In the genomic region with DNA sequence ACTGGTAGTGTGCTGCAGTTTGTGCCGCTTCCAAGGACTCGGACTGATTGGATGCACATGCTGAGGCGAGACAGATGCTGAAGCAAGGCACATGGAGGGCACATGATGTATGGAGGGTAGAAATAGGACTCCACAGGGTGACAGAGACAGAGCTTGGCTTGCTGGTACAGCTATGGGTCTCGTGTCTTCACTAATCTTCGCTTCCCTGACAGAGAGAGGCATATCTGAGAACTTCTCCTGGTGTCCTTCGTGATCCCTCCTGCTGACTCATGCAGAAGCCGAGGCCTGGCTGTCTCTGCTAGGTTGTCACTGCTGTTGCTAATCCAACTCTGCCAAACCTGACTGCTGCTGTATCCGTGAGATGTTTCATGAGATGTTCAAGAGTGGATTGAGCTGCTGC, we compare ENCODE assay signal across 25 mouse cellular contexts. TPM values are rescaled to one million over a fixed set of nuclear protein-coding genes. Genes with fewer than 3 reads are reported as not detected.
DNase-seq lines count a peak whose midpoint lies in the region; ATAC-seq lines count a peak whose summit lies in the region.
"Had no signal": no experiment of that assay in that cellular context is flagged by ENCODE, and none has a peak within 500 bp of the region (broad histone marks: within the 10 kb centered on the region; RNA-seq: fewer than 3 reads in every experiment).

No protein-coding gene starts in this region.

- ATAC-seq in megakaryocyte, adult 5-6 weeks (ENCODE audit: poor library complexity, severe bottlenecking), result no peak
- ATAC-seq: activated CD4-positive, CD25-positive, alpha-beta regulatory T cell, adult 4 months; forebrain, embryonic 14.5 days; forebrain, postnatal 0 days; hindbrain, embryonic 16.5 days; intestine, embryonic 15.5 days had no signal

- H3K9me3 ChIP-seq in megakaryocyte, embryonic 14.5 days, result peaks cover 12% of the 10 kb centered on the region
- H3K9me3 ChIP-seq: embryonic facial prominence, embryonic 15.5 days; heart, embryonic 13.5 days; hindbrain, embryonic 12.5 days; intestine, embryonic 15.5 days had no signal

- peak overlapping the region; percentile 31 for H3K4me3 ChIP-seq in megakaryocyte, embryonic 14.5 days (replicated peaks)
- H3K4me3 ChIP-seq: embryonic facial prominence, embryonic 15.5 days; gastrocnemius, adult 2 months; heart, embryonic 13.5 days; hindbrain, embryonic 12.5 days; intestine, embryonic 15.5 days had no signal

- peak; percentile 49 for DNase-seq in adrenal gland, adult 2 months
- DNase-seq in adrenal gland, adult 8-10 months, result no peak
- DNase-seq in adrenal gland, postnatal 36 days, result peak; percentile 17 to 37
- no peak for DNase-seq in adrenal gland, postnatal 4 days (ENCODE audit: low spot score in 2 of 2)
- no peak for DNase-seq in left cerebral cortex, postnatal 10 days (ENCODE audit: extremely low spot score in 1 of 2, low spot score in 2 of 2)
- DNase-seq: cerebellum, adult 11 months; cerebellum, adult 2 months; cerebellum, adult 9-11 months; cerebellum, postnatal 25 days; forebrain, postnatal 0 days; gastrocnemius, adult 2 months; gastrocnemius, postnatal 14 days; heart, adult 18-20 months; heart, postnatal 14 days; heart, postnatal 4 days; kidney, adult 11 months had no signal

- peaks cover 20% of the 10 kb centered on the region for H3K4me1 ChIP-seq in megakaryocyte, embryonic 14.5 days
- H3K4me1 ChIP-seq: intestine, embryonic 15.5 days had no signal

- no peaks in the 10 kb centered on the region for H3K36me3 ChIP-seq in megakaryocyte, embryonic 14.5 days (replicated peaks; ENCODE audit: low read length)
- H3K36me3 ChIP-seq: embryonic facial prominence, embryonic 15.5 days; heart, embryonic 13.5 days; hindbrain, embryonic 12.5 days; intestine, embryonic 15.5 days had no signal

- intact Hi-C loops in left cerebral cortex, postnatal 10 days (cut with DNase I), result no loop called here

- peaks cover 48% of the 10 kb centered on the region for H3K27me3 ChIP-seq in megakaryocyte, embryonic 14.5 days (replicated peaks)
- H3K27me3 ChIP-seq: embryonic facial prominence, embryonic 15.5 days; heart, embryonic 13.5 days; hindbrain, embryonic 12.5 days; intestine, embryonic 15.5 days had no signal

RNA-seq across cellular contexts. Expression of a gene that starts 15.7 kb away (rescaled TPM):
- total RNA-seq in adrenal gland, adult 2 months (2021), result 1 to 10 TPM; 6.2 to 6.4 TPM
- 0.68 and 0.97 TPM in 2 replicates for polyA plus RNA-seq in adrenal gland, adult 2 months (2012; rRNA removed)
- total RNA-seq in adrenal gland, adult 8-10 months (2022), result 10 to 100 TPM in 1 of 4 experiments, 1 to 10 TPM in 3; 4.7 to 17.0 (median 7.3) TPM
- 1 to 10 TPM; 4.7 to 9.5 TPM for total RNA-seq in adrenal gland, postnatal 36 days (2021)
- 10 to 100 TPM in 1 of 2 experiments, 1 to 10 TPM in 1; 7.1 to 13.2 TPM for total RNA-seq in adrenal gland, postnatal 4 days (2021)
- polyA plus RNA-seq in megakaryocyte, embryonic 14.5 days (2012; ENCODE audit: insufficient read depth, low replicate concordance), result 4.2 and 18.6 TPM in 2 replicates
- total RNA-seq in megakaryocyte, adult 5-6 weeks (2015), result 3.5 and 7.0 TPM in 2 replicates
- total RNA-seq in megakaryocyte, adult 5-6 weeks (2017), result 4.9 and 14.4 TPM in 2 replicates
- total RNA-seq in left cerebral cortex, postnatal 10 days (2021), result 10 to 100 TPM; 28.2 to 29.4 TPM

RNA-seq across cellular contexts. Expression of a gene that starts 29.4 kb away (rescaled TPM):
- 10 to 100 TPM; 78.6 to 92.2 TPM for total RNA-seq in adrenal gland, adult 2 months (2021)
- 32.1 and 48.1 TPM in 2 replicates for polyA plus RNA-seq in adrenal gland, adult 2 months (2012; rRNA removed)
- total RNA-seq in adrenal gland, adult 8-10 months (2022), result 10 to 100 TPM; 69.8 to 78.8 (median 70.4) TPM
- total RNA-seq in adrenal gland, postnatal 36 days (2021), result 100 to 1,000 TPM in 1 of 2 experiments, 10 to 100 TPM in 1; 79.6 to 101 TPM
- 100 to 1,000 TPM; 101 to 109 TPM for total RNA-seq in adrenal gland, postnatal 4 days (2021)
- 57.4 and 75.3 TPM in 2 replicates for polyA plus RNA-seq in megakaryocyte, embryonic 14.5 days (2012; ENCODE audit: insufficient read depth, low replicate concordance)
- 38.2 and 39.9 TPM in 2 replicates for total RNA-seq in megakaryocyte, adult 5-6 weeks (2015)
- total RNA-seq in megakaryocyte, adult 5-6 weeks (2017), result 80.8 and 84.3 TPM in 2 replicates
- 100 to 1,000 TPM; 177 to 185 TPM for total RNA-seq in left cerebral cortex, postnatal 10 days (2021)

RNA-seq across cellular contexts. Expression of a gene that starts 36.0 kb away (rescaled TPM):
- 10 to 100 TPM in 1 of 2 experiments, 1 to 10 TPM in 1; 9.2 to 13.1 TPM for total RNA-seq in adrenal gland, adult 2 months (2021)
- polyA plus RNA-seq in adrenal gland, adult 2 months (2012; rRNA removed), result 24.8 and 28.8 TPM in 2 replicates
- total RNA-seq in adrenal gland, adult 8-10 months (2022), result 10 to 100 TPM in 2 of 4 experiments, 1 to 10 TPM in 2; 9.1 to 14.0 (median 11.6) TPM
- 10 to 100 TPM in 1 of 2 experiments, 1 to 10 TPM in 1; 8.7 to 11.6 TPM for total RNA-seq in adrenal gland, postnatal 36 days (2021)
- 1 to 10 TPM; 9.1 to 9.8 TPM for total RNA-seq in adrenal gland, postnatal 4 days (2021)
- polyA plus RNA-seq in megakaryocyte, embryonic 14.5 days (2012; ENCODE audit: insufficient read depth, low replicate concordance), result 1.5 TPM in 1 of 2 replicates, not detected in the other
- 10.8 and 11.1 TPM in 2 replicates for total RNA-seq in megakaryocyte, adult 5-6 weeks (2015)
- total RNA-seq in megakaryocyte, adult 5-6 weeks (2017), result 12.2 and 18.5 TPM in 2 replicates
- 1 to 10 TPM; 2.5 to 2.7 TPM for total RNA-seq in left cerebral cortex, postnatal 10 days (2021)

Comparison
In these comparisons a context has a peak if more than half of its experiments do, and no peak if none do; other contexts are left out.
1. DNase-seq: peak in adrenal gland, adult 2 months (single experiment) and adrenal gland, postnatal 36 days (2 of 2); none in adrenal gland, adult 8-10 months (single experiment), adrenal gland, postnatal 4 days (0 of 2) and left cerebral cortex, postnatal 10 days (0 of 2).